Mouse (Mus musculus): ENCODE results near the gene Ptpn13. TPM values are rescaled to one million over a fixed set of nuclear protein-coding genes. Genes with fewer than 3 reads are reported as not detected.

Gene Ptpn13
- polyA plus RNA-seq, 1 experiment from 2014 or later = 31.1 TPM

GRCm38 (mm10) chr5:103450663-103451062 lies 25.7 kb downstream of the Ptpn13 start:
- ATAC-seq (ENCODE audit: low FRiP score, low TSS enrichment) = no peak
- Histone ChIP-seq H3K4me1 (ENCODE audit: insufficient read depth, low read length) (peaks cover 6% of the 10 kb centered on the region; the same call in 1 of the 2 replicates), H3K4me3 (ENCODE audit: low read length) (no peak overlapping the region), H3K9ac (replicated peaks; ENCODE audit: low read length) (no peak overlapping the region), H3K9me3 (ENCODE audit: low read length) (0 out of 2 replicates have a peak, but pooled peaks cover 3% of the 10 kb centered on the region), H3K27ac (ENCODE audit: low read length) (no peak overlapping the region), H3K36me3 (ENCODE audit: insufficient read depth, low read length) (peaks cover 3% of the 10 kb centered on the region; the same call in 1 of the 2 replicates), H3K27me3 (ENCODE audit: insufficient read depth, low read length) (no peaks in the 10 kb centered on the region), H3K4me2 (replicated peaks; ENCODE audit: low read depth, low read length) (no peak overlapping the region)
- WGBS = 94% methylated on average over 1 of the region's 1 CpGs

- Histone ChIP-seq H3K4me1 (ENCODE audit: insufficient read depth, low read length) (peaks cover 7% of the 10 kb centered on the region), H3K9me3 (ENCODE audit: low read length) (0 out of 2 replicates have a peak, but pooled peaks cover 3% of the 10 kb centered on the region), H3K27ac (ENCODE audit: low read length) (no peak overlapping the region), H3K4me2 (replicated peaks; ENCODE audit: low read depth, low read length) (no peak overlapping the region), H3K27me3 (ENCODE audit: insufficient read depth, low read length) (no peaks in the 10 kb centered on the region), H3K4me3 (ENCODE audit: low read length) (no peak overlapping the region), H3K36me3 (ENCODE audit: insufficient read depth, low read length) (peaks cover 3% of the 10 kb centered on the region; the same call in 1 of the 2 replicates), H3K9ac (replicated peaks; ENCODE audit: low read length) (no peak overlapping the region)
- 68% methylated on average over 14 of the region's 14 CpGs for WGBS
- ATAC-seq (ENCODE audit: low FRiP score, low TSS enrichment) = no peak
Observed at GRCm38 (mm10) chr5:103453361-103454140, 28.6 kb downstream of the Ptpn13 start.

- H3K4me3 ChIP-seq (ENCODE audit: low read length) = no peak overlapping the region
- no peak for ATAC-seq (ENCODE audit: low FRiP score, low TSS enrichment)
- no peaks in the 10 kb centered on the region for H3K9me3 ChIP-seq (ENCODE audit: low read length)
- 88% methylated on average over 1 of the region's 1 CpGs for WGBS
- H3K27me3 ChIP-seq (ENCODE audit: insufficient read depth, low read length) = no peaks in the 10 kb centered on the region
- peaks cover 16% of the 10 kb centered on the region for H3K4me1 ChIP-seq (ENCODE audit: insufficient read depth, low read length)
- no peak overlapping the region for H3K4me2 ChIP-seq (replicated peaks; ENCODE audit: low read depth, low read length)
- no peaks in the 10 kb centered on the region for H3K36me3 ChIP-seq (ENCODE audit: insufficient read depth, low read length)
- no peak overlapping the region for H3K27ac ChIP-seq (ENCODE audit: low read length)
- no peak overlapping the region for H3K9ac ChIP-seq (replicated peaks; ENCODE audit: low read length)
Observed at GRCm38 (mm10) chr5:103456794-103457193, 31.8 kb downstream of the Ptpn13 start.

GRCm38 (mm10) chr5:103458411-103458810 lies 33.4 kb downstream of the Ptpn13 start:
- WGBS = 45% methylated on average over 8 of the region's 8 CpGs
- Histone ChIP-seq H3K9ac (replicated peaks; ENCODE audit: low read length) (0 out of 2 replicates have a peak overlapping the region, but pooled peaks have one; percentile 16), H3K9me3 (ENCODE audit: low read length) (no peaks in the 10 kb centered on the region), H3K4me1 (ENCODE audit: insufficient read depth, low read length) (peaks cover 16% of the 10 kb centered on the region), H3K4me3 (ENCODE audit: low read length) (no peak overlapping the region), H3K27me3 (ENCODE audit: insufficient read depth, low read length) (no peaks in the 10 kb centered on the region), H3K4me2 (replicated peaks; ENCODE audit: low read depth, low read length) (no peak overlapping the region), H3K36me3 (ENCODE audit: insufficient read depth, low read length) (no peaks in the 10 kb centered on the region), H3K27ac (ENCODE audit: low read length) (no peak overlapping the region)
- no peak for ATAC-seq (ENCODE audit: low FRiP score, low TSS enrichment)

- H3K9ac ChIP-seq (replicated peaks; ENCODE audit: low read length) = no peak overlapping the region
- no peak overlapping the region for H3K27ac ChIP-seq (ENCODE audit: low read length)
- no peaks in the 10 kb centered on the region for H3K36me3 ChIP-seq (ENCODE audit: insufficient read depth, low read length)
- no peaks in the 10 kb centered on the region for H3K9me3 ChIP-seq (ENCODE audit: low read length)
- H3K27me3 ChIP-seq (ENCODE audit: insufficient read depth, low read length) = no peaks in the 10 kb centered on the region
- WGBS = 79% methylated on average over 8 of the region's 8 CpGs
- H3K4me2 ChIP-seq (replicated peaks; ENCODE audit: low read depth, low read length) = no peak overlapping the region
- no peak for ATAC-seq (ENCODE audit: low FRiP score, low TSS enrichment)
- no peak overlapping the region for H3K4me3 ChIP-seq (ENCODE audit: low read length)
- H3K4me1 ChIP-seq (ENCODE audit: insufficient read depth, low read length) = peaks cover 16% of the 10 kb centered on the region
Observed at GRCm38 (mm10) chr5:103458959-103459675, 34.1 kb downstream of the Ptpn13 start.

GRCm38 (mm10) chr5:103460903-103461302 lies 35.9 kb downstream of the Ptpn13 start:
- Histone ChIP-seq H3K27me3 (ENCODE audit: insufficient read depth, low read length) (no peaks in the 10 kb centered on the region), H3K9me3 (ENCODE audit: low read length) (no peaks in the 10 kb centered on the region), H3K4me3 (ENCODE audit: low read length) (no peak overlapping the region), H3K27ac (ENCODE audit: low read length) (no peak overlapping the region), H3K4me2 (replicated peaks; ENCODE audit: low read depth, low read length) (no peak overlapping the region), H3K4me1 (ENCODE audit: insufficient read depth, low read length) (peaks cover 22% of the 10 kb centered on the region), H3K36me3 (ENCODE audit: insufficient read depth, low read length) (no peaks in the 10 kb centered on the region), H3K9ac (replicated peaks; ENCODE audit: low read length) (no peak overlapping the region)
- WGBS = 68% methylated on average over 6 of the region's 6 CpGs
- no peak for ATAC-seq (ENCODE audit: low FRiP score, low TSS enrichment)

- H3K4me3 ChIP-seq (ENCODE audit: low read length) = no peak overlapping the region
- no peak overlapping the region for H3K27ac ChIP-seq (ENCODE audit: low read length)
- 68% methylated on average over 10 of the region's 10 CpGs for WGBS
- H3K27me3 ChIP-seq (ENCODE audit: insufficient read depth, low read length) = no peaks in the 10 kb centered on the region
- H3K4me2 ChIP-seq (replicated peaks; ENCODE audit: low read depth, low read length) = no peak overlapping the region
- no peak for ATAC-seq (ENCODE audit: low FRiP score, low TSS enrichment)
- H3K4me1 ChIP-seq (ENCODE audit: insufficient read depth, low read length) = peaks cover 17% of the 10 kb centered on the region
- H3K9me3 ChIP-seq (ENCODE audit: low read length) = no peaks in the 10 kb centered on the region
- H3K36me3 ChIP-seq (ENCODE audit: insufficient read depth, low read length) = no peaks in the 10 kb centered on the region
- no peak overlapping the region for H3K9ac ChIP-seq (replicated peaks; ENCODE audit: low read length)
Observed at GRCm38 (mm10) chr5:103463661-103464219, 38.7 kb downstream of the Ptpn13 start.

- Histone ChIP-seq H3K27ac (ENCODE audit: low read length) (peak overlapping the region; percentile 35; the same call in 1 of the 2 replicates), H3K9ac (replicated peaks; ENCODE audit: low read length) (no peak overlapping the region), H3K27me3 (ENCODE audit: insufficient read depth, low read length) (no peaks in the 10 kb centered on the region), H3K9me3 (ENCODE audit: low read length) (no peaks in the 10 kb centered on the region), H3K36me3 (ENCODE audit: insufficient read depth, low read length) (no peaks in the 10 kb centered on the region), H3K4me2 (replicated peaks; ENCODE audit: low read depth, low read length) (no peak overlapping the region), H3K4me1 (ENCODE audit: insufficient read depth, low read length) (peaks cover 11% of the 10 kb centered on the region), H3K4me3 (ENCODE audit: low read length) (no peak overlapping the region)
- WGBS = 74% methylated on average over 4 of the region's 4 CpGs
- ATAC-seq (ENCODE audit: low FRiP score, low TSS enrichment) = no peak
Observed at GRCm38 (mm10) chr5:103464329-103464728, 39.3 kb downstream of the Ptpn13 start.

- 64% methylated on average over 10 of the region's 10 CpGs for WGBS
- ATAC-seq (ENCODE audit: low FRiP score, low TSS enrichment) = no peak
- H3K27ac ChIP-seq (ENCODE audit: low read length) = peak overlapping the region; percentile 35; the same call in 1 of the 2 replicates
Observed at GRCm38 (mm10) chr5:103464771-103465170, 39.8 kb downstream of the Ptpn13 start.

More at GRCm38 (mm10) chr5:103464771-103465170, 39.8 kb downstream of the Ptpn13 start:
- H3K9ac ChIP-seq (replicated peaks; ENCODE audit: low read length) = no peak overlapping the region
- no peak overlapping the region; the same call in 1 of the 2 replicates for H3K4me2 ChIP-seq (replicated peaks; ENCODE audit: low read depth, low read length)
- no peaks in the 10 kb centered on the region for H3K9me3 ChIP-seq (ENCODE audit: low read length)
- peaks cover 11% of the 10 kb centered on the region for H3K4me1 ChIP-seq (ENCODE audit: insufficient read depth, low read length)
- H3K4me3 ChIP-seq (ENCODE audit: low read length) = no peak overlapping the region
- H3K36me3 ChIP-seq (ENCODE audit: insufficient read depth, low read length) = no peaks in the 10 kb centered on the region
- no peaks in the 10 kb centered on the region for H3K27me3 ChIP-seq (ENCODE audit: insufficient read depth, low read length)

Data from kidney, embryonic 16.5 days (tissue).